Mouse (Mus musculus): ENCODE measurements at regions not wholly inside any gene's neighbourhood (a gene's known extent, or its start where the extent isn't known, plus 50 kb on each side); places are given as distances from the start of the nearest gene placed in this dataset.

DNA sequence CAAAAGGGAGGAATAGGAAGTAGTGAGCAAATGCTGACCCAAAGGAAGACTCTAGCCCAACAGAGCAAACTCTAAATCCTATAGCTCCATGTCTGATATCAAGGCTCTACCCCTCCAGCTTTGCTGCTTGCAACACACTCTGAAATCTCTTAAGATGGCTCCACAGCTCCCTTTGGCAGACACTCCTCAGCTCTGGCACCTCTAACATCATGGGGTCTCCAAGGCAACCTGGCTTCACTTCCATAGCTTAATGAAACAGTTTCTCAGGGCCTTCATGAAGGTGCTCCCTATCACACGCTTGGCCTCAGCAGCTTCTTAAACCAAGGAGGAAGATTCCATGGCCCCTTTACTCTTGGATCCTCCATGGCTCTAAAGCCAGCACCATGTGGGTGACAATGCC is 73.6 kb downstream of the Hes1 start:
- WGBS: 90% methylated on average over 1 of the region's 1 CpGs

DNA sequence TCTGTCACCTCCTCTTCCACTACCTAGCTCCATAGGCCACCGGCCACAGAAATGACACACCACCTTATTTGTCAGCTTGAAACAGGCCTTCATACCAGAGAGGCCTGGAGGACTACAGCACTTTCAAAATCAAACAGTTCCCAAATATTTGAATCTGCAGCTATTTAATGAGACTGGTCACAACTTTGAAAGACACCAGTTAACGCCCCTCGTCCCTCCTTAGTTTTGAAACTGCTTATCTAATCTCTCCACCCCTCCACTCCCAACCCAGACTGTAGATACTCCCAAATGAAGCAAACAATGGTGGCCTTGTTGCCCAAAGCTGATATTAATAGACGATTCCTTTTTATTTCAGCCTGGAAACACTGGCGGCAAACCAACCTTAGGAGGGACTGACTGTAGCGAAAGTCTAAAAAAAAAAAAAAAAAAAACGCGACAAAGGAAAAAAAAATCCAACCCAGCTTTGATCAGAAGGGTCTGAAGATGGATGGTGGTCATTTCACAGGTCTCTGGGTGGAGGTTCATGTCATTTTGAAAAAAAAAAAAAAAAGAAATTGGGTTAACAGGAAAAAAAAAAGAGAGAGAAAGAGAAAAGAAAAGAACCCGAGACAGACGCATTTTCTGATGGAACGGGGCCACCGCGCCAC is 80.8 kb downstream of the Hes1 start:
- peaks cover 80% of the 10 kb centered on the region for H3K27me3 ChIP-seq
- WGBS: 23% methylated on average over 13 of the region's 13 CpGs
- H3K36me3 ChIP-seq: no peaks in the 10 kb centered on the region
- H3K9me3 ChIP-seq: no peaks in the 10 kb centered on the region
- no peak for ATAC-seq (ENCODE audit: low FRiP score, low read depth)
- peak overlapping the region; percentile 45 for H3K4me2 ChIP-seq (replicated peaks)
- H3K9ac ChIP-seq (replicated peaks): no peak overlapping the region
- H3K27ac ChIP-seq (replicated peaks): 0 out of 2 replicates have a peak overlapping the region, but pooled peaks have one; percentile 15
- H3K4me3 ChIP-seq: no peak overlapping the region
- peaks cover 9% of the 10 kb centered on the region for H3K4me1 ChIP-seq

More for the DNA sequence above, 73.6 kb downstream of the Hes1 start:
- Histone ChIP-seq H3K4me1 (no peaks in the 10 kb centered on the region), H3K4me2 (replicated peaks) (no peak overlapping the region), H3K9me3 (no peaks in the 10 kb centered on the region), H3K27ac (replicated peaks) (no peak overlapping the region), H3K36me3 (no peaks in the 10 kb centered on the region), H3K4me3 (no peak overlapping the region), H3K9ac (replicated peaks) (no peak overlapping the region), H3K27me3 (peaks cover 78% of the 10 kb centered on the region)
- ATAC-seq (ENCODE audit: low FRiP score, low read depth): no peak

DNA sequence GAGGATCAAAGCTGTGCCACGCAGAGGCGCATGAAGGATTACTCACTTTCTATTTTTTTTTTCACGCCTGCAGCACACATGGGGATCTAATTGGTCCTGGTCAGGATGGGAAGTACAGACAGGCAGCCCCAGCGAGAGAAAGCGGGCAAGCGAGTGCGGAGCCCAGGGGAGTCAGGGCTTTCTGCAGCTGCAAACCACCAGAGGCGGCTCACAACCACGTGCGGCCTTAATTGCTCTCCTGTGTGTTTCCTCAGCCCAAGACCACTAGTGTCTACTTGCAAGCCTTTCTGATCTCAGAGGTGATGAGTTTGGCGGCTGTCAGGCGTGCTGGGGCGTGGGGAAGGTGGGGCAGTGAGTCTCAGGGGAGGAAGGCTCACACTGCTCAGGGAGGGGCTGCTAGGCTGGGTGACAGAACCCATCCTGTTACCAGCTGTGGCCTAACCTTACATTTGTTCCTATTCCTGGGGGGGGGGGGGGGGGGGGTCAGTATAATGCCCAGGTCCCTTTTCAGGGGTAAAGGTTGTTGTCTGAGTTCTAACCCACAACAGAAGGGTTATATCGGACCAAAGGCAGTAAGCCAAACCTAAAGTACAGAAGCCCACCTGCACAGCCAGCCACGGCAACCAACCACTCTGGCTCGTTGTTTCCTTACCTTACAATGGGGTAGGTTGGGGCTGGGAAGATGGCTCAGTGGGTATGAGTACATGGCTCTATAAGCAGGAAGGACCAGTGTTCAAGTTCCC is 81.5 kb downstream of the Hes1 start:
- 0 out of 2 replicates have a peak overlapping the region, but pooled peaks have one; percentile 15 for H3K27ac ChIP-seq (replicated peaks)
- peak overlapping the region; percentile 45 for H3K4me2 ChIP-seq (replicated peaks)
- H3K4me3 ChIP-seq: no peak overlapping the region
- no peaks in the 10 kb centered on the region for H3K36me3 ChIP-seq
- ATAC-seq (ENCODE audit: low FRiP score, low read depth): peak; percentile 81
- peaks cover 9% of the 10 kb centered on the region for H3K4me1 ChIP-seq
- H3K27me3 ChIP-seq: peaks cover 84% of the 10 kb centered on the region
- WGBS: 13% methylated on average over 16 of the region's 16 CpGs
- H3K9ac ChIP-seq (replicated peaks): no peak overlapping the region
- H3K9me3 ChIP-seq: no peaks in the 10 kb centered on the region

DNA sequence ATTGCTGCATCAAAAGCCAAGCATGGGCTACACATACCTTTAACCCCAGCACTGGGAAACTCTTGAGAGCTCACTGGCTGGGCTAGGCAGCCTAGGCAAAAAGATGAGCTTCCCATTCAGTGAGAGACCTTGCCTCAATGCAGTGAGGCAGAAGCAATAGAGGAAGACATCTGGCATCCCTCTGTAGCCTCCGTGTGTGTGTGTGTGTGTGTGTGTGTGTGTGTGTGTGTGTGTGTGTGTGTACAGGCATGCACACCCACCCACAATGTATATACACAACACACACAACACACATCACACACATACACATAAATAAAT is 82.0 kb downstream of the Hes1 start:
- Histone ChIP-seq H3K27me3 (peaks cover 84% of the 10 kb centered on the region), H3K4me3 (no peak overlapping the region), H3K4me1 (peaks cover 9% of the 10 kb centered on the region), H3K27ac (replicated peaks) (no peak overlapping the region), H3K36me3 (no peaks in the 10 kb centered on the region), H3K4me2 (replicated peaks) (no peak overlapping the region), H3K9me3 (no peaks in the 10 kb centered on the region), H3K9ac (replicated peaks) (no peak overlapping the region)
- 25% methylated on average over 1 of the region's 1 CpGs for WGBS
- ATAC-seq (ENCODE audit: low FRiP score, low read depth): no peak

DNA sequence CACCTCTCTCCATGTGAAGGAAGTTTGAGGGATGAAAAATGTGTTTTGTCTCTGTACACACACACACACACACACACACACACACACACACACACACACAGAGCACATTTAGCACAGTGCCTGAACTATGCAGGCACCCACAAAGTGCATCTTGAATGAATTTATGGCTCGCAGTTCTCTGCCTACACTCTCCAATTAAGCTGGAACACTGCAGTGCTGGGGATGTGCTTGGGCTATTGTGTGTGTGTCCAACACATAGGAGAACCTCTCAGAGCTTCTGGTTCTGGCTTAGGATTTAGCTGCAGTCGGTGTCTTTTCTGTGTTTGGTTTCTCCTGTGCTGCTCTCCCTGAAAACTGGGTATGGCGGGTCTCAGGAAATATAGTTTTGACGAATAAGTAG is 83.1 kb downstream of the Hes1 start:
- ATAC-seq (ENCODE audit: low FRiP score, low read depth): no peak
- Histone ChIP-seq H3K36me3 (no peaks in the 10 kb centered on the region), H3K27me3 (peaks cover 74% of the 10 kb centered on the region), H3K27ac (replicated peaks) (no peak overlapping the region), H3K9ac (replicated peaks) (no peak overlapping the region), H3K4me3 (no peak overlapping the region), H3K4me1 (peaks cover 9% of the 10 kb centered on the region), H3K9me3 (no peaks in the 10 kb centered on the region), H3K4me2 (replicated peaks) (no peak overlapping the region)
- WGBS: 85% methylated on average over 4 of the region's 4 CpGs

DNA sequence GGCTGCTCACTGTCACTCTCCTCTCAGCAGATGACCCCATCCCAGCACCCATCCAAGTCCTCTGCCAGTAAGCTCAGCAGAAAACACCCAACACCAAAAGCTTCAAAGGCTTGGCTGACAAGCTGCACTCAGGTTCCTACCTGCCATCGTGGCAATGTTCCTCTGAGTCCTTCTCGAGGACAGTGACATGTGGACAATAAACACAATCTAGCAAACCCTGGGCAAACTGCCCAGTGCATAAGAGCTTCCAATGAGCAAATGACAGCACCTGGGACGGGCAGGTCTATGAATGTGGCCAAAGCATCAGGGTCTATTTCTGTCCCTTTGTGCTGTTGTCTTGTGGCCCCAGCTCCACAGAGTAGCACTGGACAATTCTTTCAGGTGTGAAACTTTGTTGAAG is 86.9 kb downstream of the Hes1 start:
- Histone ChIP-seq H3K36me3 (no peaks in the 10 kb centered on the region), H3K4me1 (peaks cover 13% of the 10 kb centered on the region), H3K27ac (replicated peaks) (no peak overlapping the region), H3K9ac (replicated peaks) (no peak overlapping the region), H3K9me3 (no peaks in the 10 kb centered on the region), H3K27me3 (peaks cover 60% of the 10 kb centered on the region), H3K4me2 (replicated peaks) (no peak overlapping the region), H3K4me3 (no peak overlapping the region)
- 98% methylated on average over 3 of the region's 3 CpGs for WGBS
- ATAC-seq (ENCODE audit: low FRiP score, low read depth): no peak

DNA sequence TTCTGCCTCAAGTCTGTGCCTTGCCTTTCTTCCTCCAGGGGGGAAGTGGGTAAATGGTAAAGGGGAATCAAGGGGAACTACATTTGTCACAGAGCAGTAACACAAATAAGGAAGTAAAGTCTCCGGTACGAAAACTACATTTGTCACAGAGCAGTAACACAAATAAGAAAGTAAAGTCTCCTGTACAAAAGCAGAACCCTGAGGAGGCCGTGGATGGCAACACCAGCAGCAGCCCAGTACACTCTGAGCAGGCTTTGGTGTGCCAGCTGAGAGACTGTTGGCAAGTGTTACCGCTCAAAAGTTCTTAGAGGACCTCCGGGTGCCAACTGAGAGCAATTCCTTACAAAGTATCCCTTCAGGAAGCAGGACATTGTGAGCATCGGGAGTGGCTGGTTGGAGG is 90.9 kb downstream of the Hes1 start:
- Histone ChIP-seq H3K27me3 (peaks cover 45% of the 10 kb centered on the region), H3K4me2 (replicated peaks) (0 out of 2 replicates have a peak overlapping the region, but pooled peaks have one; percentile 3), H3K36me3 (no peaks in the 10 kb centered on the region), H3K9me3 (no peaks in the 10 kb centered on the region), H3K9ac (replicated peaks) (no peak overlapping the region), H3K4me3 (no peak overlapping the region), H3K27ac (replicated peaks) (no peak overlapping the region), H3K4me1 (peaks cover 18% of the 10 kb centered on the region)
- ATAC-seq (ENCODE audit: low FRiP score, low read depth): no peak
- 27% methylated on average over 6 of the region's 6 CpGs for WGBS

DNA sequence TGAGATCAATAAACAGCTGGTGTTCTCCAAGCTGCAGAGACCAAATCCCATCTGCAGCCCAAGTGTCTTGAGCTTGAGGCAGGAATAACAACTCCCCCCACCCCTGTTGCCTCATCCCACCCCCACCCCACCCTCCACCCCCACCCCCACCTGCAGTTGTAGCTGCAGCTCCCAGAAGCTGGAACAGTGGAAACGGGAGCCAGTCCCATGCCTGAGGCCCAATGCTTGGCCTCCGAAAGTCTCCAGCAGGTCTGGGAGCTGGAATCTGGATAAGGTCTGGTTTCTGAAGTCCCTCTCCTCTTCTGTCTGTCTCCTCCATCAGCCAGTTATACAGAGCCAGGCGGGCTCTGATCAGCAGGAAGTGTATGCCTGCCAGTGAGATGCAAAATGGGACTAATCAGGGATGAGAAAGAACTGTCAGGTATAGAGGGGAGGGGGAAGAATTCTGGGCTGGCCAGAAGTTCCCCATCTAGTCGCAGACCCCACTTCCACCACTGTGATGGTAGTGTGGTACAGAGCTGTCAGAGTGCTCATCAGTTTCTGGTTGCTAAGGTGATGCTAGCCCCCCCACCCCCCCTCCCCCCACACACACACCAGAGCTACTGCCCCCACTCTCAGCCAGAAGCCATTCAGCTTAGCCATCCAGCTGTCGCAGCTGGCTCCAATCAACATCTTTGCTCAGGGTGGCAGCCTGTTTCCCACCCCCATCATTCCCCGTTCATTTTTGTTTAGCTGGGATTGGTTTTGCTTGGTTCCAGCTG is 91.5 kb downstream of the Hes1 start:
- Histone ChIP-seq H3K36me3 (no peaks in the 10 kb centered on the region), H3K4me2 (replicated peaks) (0 out of 2 replicates have a peak overlapping the region, but pooled peaks have one; percentile 3), H3K9ac (replicated peaks) (no peak overlapping the region), H3K4me3 (no peak overlapping the region), H3K27me3 (peaks cover 39% of the 10 kb centered on the region), H3K4me1 (peaks cover 18% of the 10 kb centered on the region), H3K9me3 (no peaks in the 10 kb centered on the region), H3K27ac (replicated peaks) (no peak overlapping the region; the same call in 1 of the 2 replicates)
- WGBS: 9% methylated on average over 6 of the region's 6 CpGs
- peak; percentile 79 for ATAC-seq (ENCODE audit: low FRiP score, low read depth)

DNA sequence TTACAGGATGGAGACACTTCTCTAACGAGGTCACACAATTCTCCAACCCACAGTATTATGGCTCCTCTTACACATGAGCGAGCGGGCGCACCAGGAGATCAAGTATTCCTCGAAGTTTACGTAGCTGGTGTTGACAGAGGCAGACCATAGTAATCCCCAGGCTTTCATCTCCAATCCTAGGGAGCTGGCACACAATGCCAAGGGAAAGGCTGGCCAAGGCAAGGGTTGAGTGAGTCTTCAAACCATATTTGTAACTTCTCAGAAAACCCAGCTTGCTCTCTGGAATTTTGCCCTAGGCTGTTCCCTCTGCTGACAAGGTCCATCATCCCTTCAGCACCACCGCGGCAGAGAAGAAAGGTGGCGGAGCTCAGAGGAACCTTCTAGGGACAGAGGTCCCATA is 94.0 kb downstream of the Hes1 start:
- WGBS: 86% methylated on average over 9 of the region's 9 CpGs
- no peaks in the 10 kb centered on the region for H3K36me3 ChIP-seq
- H3K4me2 ChIP-seq (replicated peaks): no peak overlapping the region
- no peaks in the 10 kb centered on the region for H3K9me3 ChIP-seq
- H3K4me1 ChIP-seq: peaks cover 20% of the 10 kb centered on the region
- ATAC-seq (ENCODE audit: low FRiP score, low read depth): no peak
- no peak overlapping the region for H3K27ac ChIP-seq (replicated peaks)
- no peak overlapping the region for H3K4me3 ChIP-seq
- no peak overlapping the region for H3K9ac ChIP-seq (replicated peaks)
- peaks cover 33% of the 10 kb centered on the region for H3K27me3 ChIP-seq

DNA sequence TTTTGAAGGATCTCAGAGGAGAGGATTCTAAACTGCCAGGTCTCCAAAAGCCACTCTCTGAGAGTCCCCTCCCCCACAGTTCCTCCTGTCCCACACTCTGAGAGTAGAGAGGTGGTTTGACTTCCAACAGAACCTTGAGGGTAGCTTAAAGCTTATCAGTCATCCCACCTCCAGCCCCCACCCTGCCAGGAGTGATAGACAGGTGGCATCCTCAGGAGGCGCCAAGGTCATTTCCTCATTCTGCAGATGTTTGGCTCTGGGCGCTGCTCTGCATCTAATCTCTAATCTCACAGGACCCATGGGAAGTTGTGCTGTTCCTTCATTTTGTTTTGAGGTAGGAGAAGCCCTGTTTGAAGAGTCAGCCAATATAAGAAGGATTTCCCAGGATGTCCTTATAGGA is 96.2 kb downstream of the Hes1 start:
- H3K4me1 ChIP-seq: peaks cover 15% of the 10 kb centered on the region
- H3K36me3 ChIP-seq: no peaks in the 10 kb centered on the region
- no peak overlapping the region for H3K4me2 ChIP-seq (replicated peaks)
- peaks cover 18% of the 10 kb centered on the region; the same call in 1 of the 2 replicates for H3K27me3 ChIP-seq
- ATAC-seq (ENCODE audit: low FRiP score, low read depth): no peak
- no peaks in the 10 kb centered on the region for H3K9me3 ChIP-seq
- no peak overlapping the region for H3K4me3 ChIP-seq
- no peak overlapping the region for H3K27ac ChIP-seq (replicated peaks)
- whole genome bisulfite sequencing: 62% methylated on average over 2 of the region's 2 CpGs
- no peak overlapping the region for H3K9ac ChIP-seq (replicated peaks)

DNA sequence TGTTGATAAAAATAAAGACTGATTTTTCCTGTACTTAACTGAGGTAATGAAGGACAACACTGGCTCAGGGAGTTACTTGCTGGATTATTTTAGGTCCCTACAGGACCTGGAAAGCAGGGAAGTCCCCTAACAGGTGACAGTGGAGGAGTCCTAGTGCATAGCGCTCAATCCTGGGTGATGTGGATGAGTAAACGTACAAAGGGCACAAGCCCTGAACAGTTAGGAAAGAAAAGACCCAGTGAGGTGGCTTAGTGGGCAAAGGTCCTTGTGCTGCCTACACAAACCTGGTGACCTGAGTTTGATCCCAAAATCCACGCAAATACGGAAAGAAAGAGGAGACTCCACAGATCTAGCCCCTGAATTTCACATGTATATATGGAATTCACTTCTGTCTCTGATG is 99.1 kb downstream of the Hes1 start:
- H3K9ac ChIP-seq (replicated peaks): no peak overlapping the region
- no peak for ATAC-seq (ENCODE audit: low FRiP score, low read depth)

DNA sequence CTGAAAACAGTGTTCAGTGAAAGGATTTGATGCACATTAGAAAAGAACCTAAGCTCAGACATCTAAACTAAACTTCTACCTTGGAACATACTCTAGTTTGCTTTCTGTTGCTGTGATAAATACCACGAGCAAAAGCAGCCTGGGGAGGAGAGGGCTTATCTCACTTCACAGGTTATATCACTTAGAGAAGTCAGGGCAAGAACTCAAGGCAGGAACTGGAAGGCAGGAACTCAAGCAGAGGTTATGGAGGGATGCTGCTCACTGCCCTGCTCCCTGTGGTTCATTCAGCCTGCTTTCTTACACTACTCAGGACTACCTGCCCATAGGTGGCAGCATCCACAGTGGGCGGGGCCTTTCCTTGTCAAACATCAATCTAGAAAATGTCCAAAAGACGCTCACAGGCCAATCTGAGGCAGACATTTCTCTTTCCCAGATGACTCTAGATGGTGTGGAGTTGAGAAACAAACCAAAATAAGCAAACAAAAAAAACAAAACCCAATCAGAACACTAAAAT is 101.5 kb downstream of the Hes1 start:
- H3K4me2 ChIP-seq (replicated peaks): no peak overlapping the region
- peaks cover 1% of the 10 kb centered on the region; the same call in 1 of the 2 replicates for H3K4me1 ChIP-seq
- no peaks in the 10 kb centered on the region for H3K9me3 ChIP-seq
- peaks cover 8% of the 10 kb centered on the region for H3K27me3 ChIP-seq
- H3K27ac ChIP-seq (replicated peaks): no peak overlapping the region
- H3K36me3 ChIP-seq: no peaks in the 10 kb centered on the region
- 80% methylated on average over 3 of the region's 3 CpGs for WGBS
- no peak overlapping the region for H3K4me3 ChIP-seq
- ATAC-seq (ENCODE audit: low FRiP score, low read depth): no peak
- no peak overlapping the region for H3K9ac ChIP-seq (replicated peaks)

More for the DNA sequence above, 99.1 kb downstream of the Hes1 start:
- WGBS: 87% methylated on average over 4 of the region's 4 CpGs
- H3K36me3 ChIP-seq: no peaks in the 10 kb centered on the region
- H3K4me3 ChIP-seq: no peak overlapping the region
- peaks cover 2% of the 10 kb centered on the region; the same call in 1 of the 2 replicates for H3K4me1 ChIP-seq
- no peaks in the 10 kb centered on the region for H3K9me3 ChIP-seq
- H3K27ac ChIP-seq (replicated peaks): no peak overlapping the region
- H3K4me2 ChIP-seq (replicated peaks): no peak overlapping the region
- no peaks in the 10 kb centered on the region for H3K27me3 ChIP-seq

All from midbrain, embryonic 12.5 days (tissue).